Mouse (Mus musculus): ENCODE data around the gene Pitpnm2.

DNA sequence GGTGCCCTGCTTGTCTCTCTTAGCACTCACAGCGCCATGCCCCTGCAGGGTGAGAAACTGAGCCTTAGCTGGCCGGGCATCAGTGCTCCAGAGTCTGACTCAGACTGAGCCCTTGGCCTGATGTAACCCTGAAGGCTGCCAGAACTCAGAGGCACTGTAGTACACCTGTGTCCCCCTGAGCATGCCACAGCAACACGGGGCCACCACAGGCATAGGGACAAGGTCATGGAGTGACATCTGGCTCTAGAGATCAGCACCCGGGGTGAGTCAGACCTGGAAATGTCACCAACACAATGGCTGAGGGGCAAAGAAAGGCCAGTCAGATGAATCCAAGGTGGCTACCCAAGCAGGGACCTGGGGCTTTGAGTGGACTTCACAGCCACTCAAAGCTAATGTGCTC is 162.7 kb downstream of the Pitpnm2 start:
- TF ChIP-seq POLR2A (IDR thresholded peaks at IDR 0.05; ENCODE audit: extremely low read depth, insufficient read depth, low read length) (no peak), CTCF (IDR thresholded peaks at IDR 0.05; ENCODE audit: low read depth, low read length) (no peak)
